ENCODE assay signal across 8 mouse cellular contexts in genomic region chr1:63445656-63446046, GRCm38 (mm10). TPM values are rescaled to one million over a fixed set of nuclear protein-coding genes. Genes with fewer than 3 reads are reported as not detected.
DNase-seq lines count a peak whose midpoint lies in the region; ATAC-seq and TF ChIP-seq lines count a peak whose summit lies in the region.

Gene Adam23, plus strand, starts transcription at chr1:63445891.

- peak within 1 kb of the TSS; percentile 49 for H3K4me3 ChIP-seq in lung, adult 2 months (replicated peaks; ENCODE audit: extremely low read depth, low read depth, low read length)
- peak within 1 kb of the TSS; percentile 64 for H3K4me3 ChIP-seq in intestine, embryonic 16.5 days (ENCODE audit: low read length)

- H3K27me3 ChIP-seq in intestine, embryonic 16.5 days (replicated peaks; ENCODE audit: control insufficient read depth, insufficient read depth, low read length), result peaks cover 22% of the 10 kb centered on the region

- DNase-seq in lung, adult 2 months, result no peak
- no peak for DNase-seq in lung, postnatal 25 days (ENCODE audit: low spot score)
- DNase-seq in cerebellum, adult 9-11 months, result peak; percentile 91
- DNase-seq in frontal cortex, postnatal 10 days (ENCODE audit: low spot score in 2 of 2), result peak; percentile 78 to 79
- DNase-seq in liver, result peak; percentile 9
- DNase-seq in retina, adult 2 months (ENCODE audit: low read depth, low spot score), result peak; percentile 23

- TF ChIP-seq POLR2A in lung, adult 2 months (IDR thresholded peaks at IDR 0.05; ENCODE audit: borderline replicate concordance, extremely low read depth, low read depth, low read length), result no peak

- peak within 1 kb of the TSS; percentile 62 for H3K9ac ChIP-seq in intestine, embryonic 16.5 days (ENCODE audit: low read depth, low read length)

- 0 out of 2 replicates have a peak, but pooled peaks cover 2% of the 10 kb centered on the region for H3K4me1 ChIP-seq in lung, adult 2 months (ENCODE audit: control insufficient read depth, insufficient read depth, low read length)
- peaks cover 4% of the 10 kb centered on the region; the same call in 1 of the 2 replicates for H3K4me1 ChIP-seq in intestine, embryonic 16.5 days (ENCODE audit: control insufficient read depth, insufficient read depth, low read length)

- H3K9me3 ChIP-seq in intestine, embryonic 16.5 days (ENCODE audit: control insufficient read depth, low read length), result no peaks in the 10 kb centered on the region

- peak; percentile 74 for ATAC-seq in intestine, embryonic 16.5 days
- no peak for ATAC-seq in CD4-positive, CD25-positive, alpha-beta regulatory T cell, adult 4 months

- 2% methylated on average over 40 of the region's 41 CpGs for WGBS in lung, adult 2 months
- 0% methylated on average over 32 of the region's 41 CpGs for WGBS in intestine, embryonic 16.5 days

- no peaks in the 10 kb centered on the region for H3K36me3 ChIP-seq in intestine, embryonic 16.5 days (ENCODE audit: control insufficient read depth, insufficient read depth, low read length)

- peak within 1 kb of the TSS; percentile 87 for H3K4me2 ChIP-seq in intestine, embryonic 16.5 days (ENCODE audit: low read depth, low read length)

- TF ChIP-seq CTCF in lung, adult 2 months (IDR thresholded peaks at IDR 0.05; ENCODE audit: insufficient read depth, low read length), result no peak

- H3K27ac ChIP-seq in intestine, embryonic 16.5 days (ENCODE audit: low read length), result no peak within 1 kb of the TSS

RNA-seq across cellular contexts. Expression of gene Adam23, which starts in this region (rescaled TPM):
- polyA plus RNA-seq in lung, adult 2 months (2012; rRNA removed), result 2.6 and 2.9 TPM in 2 replicates
- 0.78 and 0.91 TPM in 2 replicates for polyA plus RNA-seq in intestine, embryonic 16.5 days (2015; fragmentation: Nextera tagmentation; extraction: Ambion mirVana)
- polyA plus RNA-seq in CD4-positive, CD25-positive, alpha-beta regulatory T cell, adult 4 months (2017; shearing (Covaris generic)), result under 1 TPM in 1 of 2 experiments, not detected in 1; 0.95 TPM

Comparison
In these comparisons a context has a peak if more than half of its experiments do, and no peak if none do; other contexts are left out.
1. Peak in ATAC-seq, H3K4me3 ChIP-seq, H3K9ac ChIP-seq and H3K4me2 ChIP-seq in intestine, embryonic 16.5 days; RNA of the gene not detected or under 1 TPM.
2. DNase-seq: peak in cerebellum, adult 9-11 months (single experiment), frontal cortex, postnatal 10 days (2 of 2), liver (single experiment) and retina, adult 2 months (single experiment); none in lung, adult 2 months (single experiment) and lung, postnatal 25 days (single experiment).